Mouse (Mus musculus): ENCODE data around the gene Wdr82. TPM values are rescaled to one million over a fixed set of nuclear protein-coding genes. Genes with fewer than 3 reads are reported as not detected.

Wdr82 gene
- total and polyA plus RNA-seq, 3 experiments: 15.1 to 103 (median 92.0) TPM

GRCm38 (mm10) chr9:106139763-106140162, 31.0 kb upstream of the Wdr82 start:
- Histone ChIP-seq H3K4me1 (ENCODE audit: insufficient read depth, low read depth, low read length) (no peaks in the 10 kb centered on the region), H3K4me3 (ENCODE audit: low read depth, low read length) (no peak overlapping the region), H3K9me3 (replicated peaks) (no peaks in the 10 kb centered on the region), H3K36me3 (replicated peaks) (no peaks in the 10 kb centered on the region), H3K27me3 (ENCODE audit: insufficient read depth, low read length) (peaks cover 12% of the 10 kb centered on the region)
- no peak for TF ChIP-seq POLR2AphosphoS5 (IDR thresholded peaks at IDR 0.05; ENCODE audit: insufficient replicate concordance, low read depth, low read length)
- TF ChIP-seq GATA2 (IDR thresholded peaks at IDR 0.05; ENCODE audit: borderline replicate concordance, low read depth, low read length): no peak
- no peak for TF ChIP-seq GATA1 (IDR thresholded peaks at IDR 0.05; ENCODE audit: borderline replicate concordance, low read length)
- no peak for TF ChIP-seq CTCF (IDR thresholded peaks at IDR 0.05; ENCODE audit: low read depth, low read length)
- TF ChIP-seq TAL1 (conservative IDR thresholded peaks at IDR 0.05; ENCODE audit: low read depth, low read length): no peak
- no peak for DNase-seq (ENCODE audit: low spot score)
- no peak for ATAC-seq (ENCODE audit: extremely low read depth, insufficient number of reproducible peaks, low FRiP score, poor library complexity, severe bottlenecking)

- TF ChIP-seq GATA2 (IDR thresholded peaks at IDR 0.05; ENCODE audit: borderline replicate concordance, low read depth, low read length): no peak
- TF ChIP-seq CTCF (IDR thresholded peaks at IDR 0.05; ENCODE audit: low read depth, low read length): no peak
- no peak for TF ChIP-seq GATA1 (IDR thresholded peaks at IDR 0.05; ENCODE audit: borderline replicate concordance, low read length)
- TF ChIP-seq POLR2AphosphoS5 (IDR thresholded peaks at IDR 0.05; ENCODE audit: insufficient replicate concordance, low read depth, low read length): no peak
- TF ChIP-seq TAL1 (conservative IDR thresholded peaks at IDR 0.05; ENCODE audit: low read depth, low read length): no peak
- DNase-seq (ENCODE audit: low spot score) (no peak), ATAC-seq (ENCODE audit: extremely low read depth, insufficient number of reproducible peaks, low FRiP score, poor library complexity, severe bottlenecking) (no peak)
- Histone ChIP-seq H3K36me3 (replicated peaks) (no peaks in the 10 kb centered on the region), H3K4me3 (ENCODE audit: low read depth, low read length) (no peak overlapping the region), H3K9me3 (replicated peaks) (no peaks in the 10 kb centered on the region), H3K4me1 (ENCODE audit: insufficient read depth, low read depth, low read length) (no peaks in the 10 kb centered on the region), H3K27me3 (ENCODE audit: insufficient read depth, low read length) (peaks cover 22% of the 10 kb centered on the region)
These were observed 28.8 kb upstream of the Wdr82 start for GRCm38 (mm10) chr9:106141955-106142354.

- H3K4me3 ChIP-seq (ENCODE audit: low read depth, low read length): no peak overlapping the region
- no peaks in the 10 kb centered on the region for H3K4me1 ChIP-seq (ENCODE audit: insufficient read depth, low read depth, low read length)
- no peaks in the 10 kb centered on the region for H3K36me3 ChIP-seq (replicated peaks)
- no peak for DNase-seq (ENCODE audit: low spot score)
- H3K27me3 ChIP-seq (ENCODE audit: insufficient read depth, low read length): peaks cover 43% of the 10 kb centered on the region
- no peaks in the 10 kb centered on the region for H3K9me3 ChIP-seq (replicated peaks)
- TF ChIP-seq CTCF (IDR thresholded peaks at IDR 0.05; ENCODE audit: low read depth, low read length): no peak
- ATAC-seq (ENCODE audit: extremely low read depth, insufficient number of reproducible peaks, low FRiP score, poor library complexity, severe bottlenecking): no peak
These were observed 26.6 kb upstream of the Wdr82 start for GRCm38 (mm10) chr9:106144176-106144575.

GRCm38 (mm10) chr9:106145582-106145981, 25.1 kb upstream of the Wdr82 start:
- Histone ChIP-seq H3K36me3 (replicated peaks) (no peaks in the 10 kb centered on the region), H3K4me3 (ENCODE audit: low read depth, low read length) (no peak overlapping the region), H3K9me3 (replicated peaks) (no peaks in the 10 kb centered on the region), H3K27me3 (ENCODE audit: insufficient read depth, low read length) (peaks cover 52% of the 10 kb centered on the region), H3K4me1 (ENCODE audit: insufficient read depth, low read depth, low read length) (no peaks in the 10 kb centered on the region)
- ATAC-seq (ENCODE audit: extremely low read depth, insufficient number of reproducible peaks, low FRiP score, poor library complexity, severe bottlenecking) (no peak), DNase-seq (ENCODE audit: low spot score) (no peak)
- no peak for TF ChIP-seq POLR2AphosphoS5 (IDR thresholded peaks at IDR 0.05; ENCODE audit: insufficient replicate concordance, low read depth, low read length)
- TF ChIP-seq GATA2 (IDR thresholded peaks at IDR 0.05; ENCODE audit: borderline replicate concordance, low read depth, low read length): no peak
- TF ChIP-seq TAL1 (conservative IDR thresholded peaks at IDR 0.05; ENCODE audit: low read depth, low read length): no peak
- TF ChIP-seq GATA1 (IDR thresholded peaks at IDR 0.05; ENCODE audit: borderline replicate concordance, low read length): no peak
- no peak for TF ChIP-seq CTCF (IDR thresholded peaks at IDR 0.05; ENCODE audit: low read depth, low read length)

GRCm38 (mm10) chr9:106147281-106147680, 23.4 kb upstream of the Wdr82 start:
- no peaks in the 10 kb centered on the region for H3K36me3 ChIP-seq (replicated peaks)
- H3K4me1 ChIP-seq (ENCODE audit: insufficient read depth, low read depth, low read length): no peaks in the 10 kb centered on the region
- H3K9me3 ChIP-seq (replicated peaks): no peaks in the 10 kb centered on the region
- H3K4me3 ChIP-seq (ENCODE audit: low read depth, low read length): no peak overlapping the region
- no peak for TF ChIP-seq CTCF (IDR thresholded peaks at IDR 0.05; ENCODE audit: low read depth, low read length)
- no peak for TF ChIP-seq GATA2 (IDR thresholded peaks at IDR 0.05; ENCODE audit: borderline replicate concordance, low read depth, low read length)
- no peak for TF ChIP-seq TAL1 (conservative IDR thresholded peaks at IDR 0.05; ENCODE audit: low read depth, low read length)
- TF ChIP-seq POLR2AphosphoS5 (IDR thresholded peaks at IDR 0.05; ENCODE audit: insufficient replicate concordance, low read depth, low read length): no peak
- TF ChIP-seq GATA1 (IDR thresholded peaks at IDR 0.05; ENCODE audit: borderline replicate concordance, low read length): no peak
- DNase-seq (ENCODE audit: low spot score) (no peak), ATAC-seq (ENCODE audit: extremely low read depth, insufficient number of reproducible peaks, low FRiP score, poor library complexity, severe bottlenecking) (no peak)
- peaks cover 49% of the 10 kb centered on the region for H3K27me3 ChIP-seq (ENCODE audit: insufficient read depth, low read length)

- H3K4me1 ChIP-seq (ENCODE audit: insufficient read depth, low read depth, low read length): no peaks in the 10 kb centered on the region
These were observed 22.8 kb upstream of the Wdr82 start for GRCm38 (mm10) chr9:106147851-106148431.

More at GRCm38 (mm10) chr9:106147851-106148431, 22.8 kb upstream of the Wdr82 start:
- no peak for ATAC-seq (ENCODE audit: extremely low read depth, insufficient number of reproducible peaks, low FRiP score, poor library complexity, severe bottlenecking)
- Histone ChIP-seq H3K9me3 (replicated peaks) (no peaks in the 10 kb centered on the region), H3K4me3 (ENCODE audit: low read depth, low read length) (no peak overlapping the region), H3K27me3 (ENCODE audit: insufficient read depth, low read length) (peaks cover 49% of the 10 kb centered on the region), H3K36me3 (replicated peaks) (no peaks in the 10 kb centered on the region)
- TF ChIP-seq GATA1 (IDR thresholded peaks at IDR 0.05; ENCODE audit: borderline replicate concordance, low read length) (no peak), TAL1 (conservative IDR thresholded peaks at IDR 0.05; ENCODE audit: low read depth, low read length) (no peak), CTCF (IDR thresholded peaks at IDR 0.05; ENCODE audit: low read depth, low read length) (no peak), GATA2 (IDR thresholded peaks at IDR 0.05; ENCODE audit: borderline replicate concordance, low read depth, low read length) (no peak)
- DNase-seq (ENCODE audit: low spot score): no peak

All from G1E (cell line).